Mouse (Mus musculus): ENCODE measurements around the gene Prpf40a.

DNA sequence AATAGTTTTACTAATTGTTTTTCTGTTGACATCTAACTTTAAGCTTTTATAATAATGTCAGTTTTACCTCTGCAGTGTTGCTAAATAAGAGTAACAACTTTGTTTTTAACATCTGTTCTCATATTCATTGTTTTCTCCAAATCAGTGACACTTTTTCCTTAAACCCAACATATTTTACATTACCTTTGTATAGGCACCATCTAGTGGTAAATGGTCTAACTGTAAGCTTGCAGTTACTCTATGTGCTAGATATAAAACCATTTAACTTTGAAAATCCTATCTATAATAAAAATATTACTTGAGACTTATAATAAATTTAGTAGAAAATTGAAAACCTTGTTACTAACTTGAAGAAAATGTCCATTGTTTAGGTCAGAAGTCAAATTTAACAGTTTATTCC lies 15.7 kb upstream of the Prpf40a start:
- TF ChIP-seq CTCF (IDR thresholded peaks at IDR 0.05; ENCODE audit: borderline replicate concordance, insufficient read depth, low read depth, low read length) (no peak), POLR2A (IDR thresholded peaks at IDR 0.05; ENCODE audit: borderline replicate concordance, insufficient read depth, low read length) (no peak)

Data from cerebellum, adult 2 months (tissue).